Mouse (Mus musculus) megakaryocyte progenitor cell, adult 5-6 weeks (primary cell): ENCODE results near the gene Nol11. TPM values are rescaled to one million over a fixed set of nuclear protein-coding genes. Genes with fewer than 3 reads are reported as not detected.

ENCODE experiments used
- total RNA-seq, 2 experiments: library from RNA; stranded (forward) in 1 of 2; stranded (reverse) in 1 of 2; fragments of 157-497, 149-512 nt in 1 of 2; fragments of 200-1000 nt in 1 of 2; gene quantifications; 2 replicates each; pipeline versions ENCODE4 v1.2.3 to v1.2.4; 2015 to 2017

Gene Nol11
- total RNA-seq, 2 experiments from 2014 or later = 51.1 to 78.4 TPM

Other genes with a start within 250 kb of the Nol11 start
- 322 and 354 TPM in 2 replicates for gene Kpna2, start 189.8 kb downstream of the Nol11 start, total RNA-seq (2015)
- gene Kpna2, start 189.8 kb downstream of the Nol11 start, total RNA-seq (2017) = 249 and 283 TPM in 2 replicates
- not detected in 2 replicates for gene 1810010H24Rik, start 163.7 kb downstream of the Nol11 start, total RNA-seq (2015)
- gene 1810010H24Rik, start 163.7 kb downstream of the Nol11 start, total RNA-seq (2017) = not detected in 2 replicates
- 58.9 and 63.3 TPM in 2 replicates for gene Bptf, start 57.3 kb downstream of the Nol11 start, total RNA-seq (2015)
- 36.5 and 43.6 TPM in 2 replicates for gene Bptf, start 57.3 kb downstream of the Nol11 start, total RNA-seq (2017)